Mouse (Mus musculus) kidney, embryonic 14.5 days (tissue): ENCODE results near the gene Gstcd. TPM values are rescaled to one million over a fixed set of nuclear protein-coding genes. Genes with fewer than 3 reads are reported as not detected.

ENCODE experiments used
- ATAC-seq: fragments of 200-750 bp; cut with Nextera tagmentation; 2 replicates; pipeline ENCODE4 v1.8.0; 2017; ENCODE audit warnings: moderate number of reproducible peaks, mild to moderate bottlenecking, moderate TSS enrichment, moderate library complexity; ENCODE audit not compliant: low FRiP score, low TSS enrichment
- H3K27ac ChIP-seq: fragments of 300-500 bp; sonication (generic); 2 replicates; pipeline ENCODE4 v1.5.1; 2014; ENCODE audit warnings: low read depth, mild to moderate bottlenecking, low read length, moderate library complexity, mixed read lengths
- H3K27me3 ChIP-seq: fragments of 300-500 bp; sonication (generic); 2 replicates; pipeline ENCODE4 v1.6.1; 2014; ENCODE audit warnings: mild to moderate bottlenecking, low read length; ENCODE audit not compliant: control insufficient read depth, insufficient read depth
- H3K36me3 ChIP-seq: fragments of 300-500 bp; sonication (generic); 2 replicates; pipeline ENCODE4 v1.6.1; 2014; ENCODE audit warnings: low read length, mixed read lengths; ENCODE audit not compliant: control insufficient read depth, insufficient read depth
- H3K4me1 ChIP-seq: fragments of 300-500 bp; sonication (generic); 2 replicates; pipeline ENCODE4 v1.6.1; 2014; ENCODE audit warnings: low read length, mixed read lengths; ENCODE audit not compliant: control insufficient read depth, insufficient read depth
- H3K4me2 ChIP-seq: fragments of 300-500 bp; sonication (generic); replicated peaks from 2 replicates; pipeline ENCODE4 v1.6.1; 2014; ENCODE audit warnings: low read depth, mild to moderate bottlenecking, low read length
- H3K4me3 ChIP-seq: fragments of 300-500 bp; sonication (generic); 2 replicates; pipeline ENCODE4 v1.5.1; 2014; ENCODE audit warnings: mild to moderate bottlenecking, low read length
- H3K9ac ChIP-seq: fragments of 300-500 bp; sonication (generic); 2 replicates; pipeline ENCODE4 v1.6.1; 2014; ENCODE audit warnings: low read depth, mild to moderate bottlenecking, low read length, moderate library complexity
- H3K9me3 ChIP-seq: fragments of 300-500 bp; sonication (generic); 2 replicates; pipeline ENCODE4 v1.6.1; 2016; ENCODE audit warnings: low read length; ENCODE audit not compliant: control insufficient read depth
- WGBS: fragments of 180-500 bp; shearing (Covaris S2); extraction: QIAGEN DNeasy Blood & Tissue Kit; methylation state at CpG from one replicate; pipeline ENCODE4 v1.1.7; 2014; 5-methylcytosine and 5-hydroxymethylcytosine counted together
- polyA plus RNA-seq: library from polyadenylated mRNA; unstranded; fragments of >200 nt; fragmentation: Nextera tagmentation; extraction: Ambion mirVana; gene quantifications from 2 replicates; pipeline ENCODE4 v1.2.1, GENCODE M21; 2014

Gene Gstcd
- polyA plus RNA-seq, 1 experiment from 2014 or later = 12.5 TPM

DNA sequence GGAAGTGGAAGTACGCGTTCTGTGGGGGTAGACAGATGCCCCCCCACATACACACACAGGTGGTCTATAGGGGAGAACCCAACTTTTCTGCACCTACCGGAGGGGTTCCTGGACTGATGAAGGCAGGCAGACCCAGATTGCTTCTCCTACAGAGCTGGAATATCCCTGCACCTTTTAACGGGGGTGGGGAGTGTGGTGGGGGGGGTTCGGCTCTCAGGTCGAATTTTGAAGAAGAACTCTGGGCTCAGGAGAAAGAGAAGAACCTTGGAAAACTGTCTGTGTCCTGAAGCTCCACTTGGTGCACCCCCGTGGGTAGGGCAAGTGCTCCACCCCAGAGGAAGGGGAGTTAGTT is 141.3 kb downstream of the Gstcd start:
- H3K9me3 ChIP-seq = no peaks in the 10 kb centered on the region
- H3K4me1 ChIP-seq = no peaks in the 10 kb centered on the region
- H3K9ac ChIP-seq = peak overlapping the region; percentile 74
- H3K27ac ChIP-seq = no peak overlapping the region
- WGBS = 8% methylated on average over 7 of the region's 7 CpGs
- H3K27me3 ChIP-seq = peaks cover 4% of the 10 kb centered on the region; the same call in 1 of the 2 replicates
- H3K4me3 ChIP-seq = peak overlapping the region; percentile 75
- H3K4me2 ChIP-seq = peak overlapping the region; percentile 98
- no peaks in the 10 kb centered on the region for H3K36me3 ChIP-seq
- 0 out of 2 replicates have a peak, but pooled peaks have one; percentile 8 for ATAC-seq

DNA sequence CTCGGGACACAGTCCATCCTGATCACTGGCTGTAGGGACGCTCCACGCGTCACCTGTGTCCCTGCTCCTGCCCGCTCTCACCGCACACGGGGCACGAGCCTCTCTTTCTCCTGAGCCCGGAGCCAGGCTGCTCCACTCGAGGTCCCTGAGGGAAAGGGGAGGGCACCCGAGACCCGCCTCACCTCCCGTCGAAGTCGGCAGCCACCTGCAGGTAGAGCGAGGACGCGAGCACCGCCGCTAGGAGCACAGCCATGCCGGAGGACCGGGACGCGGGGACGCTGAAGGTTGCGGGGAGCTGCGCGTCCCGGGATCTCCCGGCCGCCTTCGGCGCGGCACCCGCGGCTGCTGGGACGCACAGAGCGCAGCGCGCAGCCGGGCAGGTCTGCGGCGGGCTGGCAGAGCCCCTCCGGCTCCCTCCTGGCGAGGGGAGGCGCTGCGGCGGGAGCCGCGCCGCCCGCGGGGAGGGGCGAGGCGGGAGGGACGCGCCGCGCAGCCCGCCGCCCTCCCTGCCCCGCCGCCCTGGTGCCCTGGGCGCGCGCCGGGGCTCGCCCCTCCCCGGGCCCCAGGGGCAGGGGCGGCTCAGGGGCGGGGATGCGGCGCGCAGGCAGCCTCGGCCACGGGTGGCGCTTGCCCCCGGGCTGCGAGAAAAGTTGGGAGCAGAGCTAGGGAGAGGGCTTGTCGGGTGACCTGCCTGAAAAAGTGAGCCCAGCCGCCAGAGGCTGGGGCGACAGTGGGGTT is 141.9 kb downstream of the Gstcd start, which contains the start of gene Npnt:
Npnt (minus strand) TSS at position 501 of the 738 bp plus-strand sequence.
- Histone ChIP-seq H3K27ac (no peak within 1 kb of the TSS; the same call in 1 of the 2 replicates), H3K27me3 (peaks cover 4% of the 10 kb centered on the region; the same call in 1 of the 2 replicates), H3K4me2 (peak within 1 kb of the TSS; percentile 98), H3K4me3 (peak within 1 kb of the TSS; percentile 75), H3K4me1 (no peaks in the 10 kb centered on the region), H3K9ac (peak within 1 kb of the TSS; percentile 74), H3K36me3 (no peaks in the 10 kb centered on the region), H3K9me3 (no peaks in the 10 kb centered on the region)
- under 1% methylated on average over 50 of the region's 82 CpGs for WGBS
- peak; percentile 87 for ATAC-seq

DNA sequence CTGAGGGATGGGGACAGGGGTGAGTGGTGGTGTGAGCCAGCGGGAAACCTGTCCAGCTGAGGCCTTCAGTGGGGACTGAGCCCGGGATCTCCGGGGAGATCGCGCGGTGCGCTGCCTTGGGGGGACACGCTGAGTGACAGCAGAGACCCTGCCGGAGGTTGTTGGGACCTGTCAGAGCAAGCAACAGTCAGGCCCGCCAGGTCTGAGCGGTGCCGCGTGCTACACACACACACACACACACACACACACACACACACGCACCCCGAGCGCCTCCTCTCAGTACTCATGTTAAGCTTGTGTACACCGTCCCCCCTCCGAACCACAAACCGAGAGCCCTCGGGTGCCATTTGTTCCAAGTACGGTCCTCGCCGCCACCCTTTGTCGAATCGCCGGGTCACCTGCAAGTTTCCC is 142.4 kb downstream of the Gstcd start:
- ATAC-seq = peak; percentile 63
- Histone ChIP-seq H3K27ac (no peak overlapping the region), H3K36me3 (no peaks in the 10 kb centered on the region), H3K9me3 (no peaks in the 10 kb centered on the region), H3K4me3 (peak overlapping the region; percentile 75), H3K9ac (peak overlapping the region; percentile 74), H3K4me2 (peak overlapping the region; percentile 98), H3K27me3 (peaks cover 4% of the 10 kb centered on the region; the same call in 1 of the 2 replicates), H3K4me1 (0 out of 2 replicates have a peak, but pooled peaks cover under 1% of the 10 kb centered on the region)
- WGBS = 0% methylated on average over 25 of the region's 26 CpGs

DNA sequence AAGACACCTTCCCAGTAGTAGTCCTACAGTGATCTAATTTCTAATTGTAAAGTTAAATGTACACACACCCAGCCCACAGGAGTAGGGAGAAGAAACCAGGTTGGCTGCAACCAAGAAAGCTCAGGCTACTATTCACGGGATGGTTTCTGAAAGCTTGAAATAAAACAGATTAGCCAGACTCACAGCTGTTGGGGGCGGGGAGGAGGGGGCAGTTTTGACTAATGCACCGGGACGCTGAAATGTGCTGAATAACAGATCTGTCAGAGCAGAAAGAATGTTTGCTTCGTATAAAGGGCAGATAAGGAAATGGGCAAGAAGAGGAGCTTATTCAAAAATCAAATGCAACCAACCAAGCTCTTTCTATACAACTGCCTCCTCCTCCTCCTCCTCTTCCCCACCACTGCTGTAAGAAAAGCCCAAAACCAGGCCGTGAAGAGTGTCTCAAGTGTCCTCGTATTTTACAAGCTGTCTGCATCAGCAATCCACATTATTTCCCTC is 143.5 kb downstream of the Gstcd start:
- Histone ChIP-seq H3K36me3 (no peaks in the 10 kb centered on the region), H3K9me3 (no peaks in the 10 kb centered on the region), H3K4me1 (0 out of 2 replicates have a peak, but pooled peaks cover 6% of the 10 kb centered on the region), H3K27ac (no peak overlapping the region), H3K27me3 (peaks cover 4% of the 10 kb centered on the region; the same call in 1 of the 2 replicates), H3K4me3 (peak overlapping the region; percentile 75), H3K9ac (no peak overlapping the region), H3K4me2 (peak overlapping the region; percentile 98)
- no peak for ATAC-seq
- 19% methylated on average over 7 of the region's 7 CpGs for WGBS

DNA sequence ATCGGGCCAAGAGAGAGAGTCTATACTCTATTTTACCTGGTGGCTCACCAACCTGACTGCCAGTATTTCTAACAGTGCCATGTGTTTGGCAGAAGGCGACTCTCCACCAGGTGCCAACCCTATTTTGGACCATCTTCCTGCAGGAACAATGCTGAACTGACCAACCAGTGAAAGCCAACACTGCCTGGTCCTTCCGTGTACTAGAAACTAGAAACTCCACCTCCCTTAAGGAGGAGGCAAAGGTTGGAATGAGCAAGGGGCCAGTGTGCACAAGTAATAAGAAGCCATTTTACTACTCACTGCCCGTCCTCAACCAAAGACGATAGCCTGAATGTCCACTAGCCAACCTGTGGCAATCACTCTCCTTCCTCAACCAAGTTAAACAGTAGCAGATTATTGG is 145.7 kb downstream of the Gstcd start:
- H3K4me2 ChIP-seq = no peak overlapping the region
- no peak overlapping the region for H3K4me3 ChIP-seq
- H3K36me3 ChIP-seq = no peaks in the 10 kb centered on the region
- H3K27ac ChIP-seq = no peak overlapping the region
- peaks cover 4% of the 10 kb centered on the region; the same call in 1 of the 2 replicates for H3K27me3 ChIP-seq
- H3K4me1 ChIP-seq = 0 out of 2 replicates have a peak, but pooled peaks cover 6% of the 10 kb centered on the region
- H3K9ac ChIP-seq = no peak overlapping the region
- ATAC-seq = no peak
- 78% methylated on average over 5 of the region's 5 CpGs for WGBS
- no peaks in the 10 kb centered on the region for H3K9me3 ChIP-seq

DNA sequence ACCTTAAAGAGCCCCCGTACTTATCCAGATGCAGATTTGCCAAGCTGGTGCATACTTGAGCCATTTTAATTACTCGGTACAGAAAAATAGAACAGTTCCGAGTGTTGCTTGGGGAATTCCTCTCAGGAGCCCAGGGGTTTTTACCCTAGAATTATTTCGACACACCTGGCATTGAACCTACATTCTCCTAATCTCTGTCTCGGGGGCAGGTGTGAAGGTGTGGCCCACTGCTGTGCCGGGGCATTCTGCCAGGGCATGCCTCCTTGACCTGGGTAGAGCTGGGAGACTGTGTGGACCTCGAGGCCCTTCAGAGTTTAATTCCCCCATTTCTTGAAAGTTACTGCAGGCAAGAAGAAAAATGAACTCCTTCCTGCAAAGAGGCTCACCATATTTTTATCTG is 146.2 kb downstream of the Gstcd start:
- Histone ChIP-seq H3K4me2 (no peak overlapping the region), H3K9ac (no peak overlapping the region), H3K27ac (no peak overlapping the region), H3K36me3 (no peaks in the 10 kb centered on the region), H3K9me3 (no peaks in the 10 kb centered on the region), H3K27me3 (peaks cover 4% of the 10 kb centered on the region; the same call in 1 of the 2 replicates), H3K4me3 (no peak overlapping the region), H3K4me1 (0 out of 2 replicates have a peak, but pooled peaks cover 6% of the 10 kb centered on the region)
- ATAC-seq = no peak
- 79% methylated on average over 7 of the region's 7 CpGs for WGBS

DNA sequence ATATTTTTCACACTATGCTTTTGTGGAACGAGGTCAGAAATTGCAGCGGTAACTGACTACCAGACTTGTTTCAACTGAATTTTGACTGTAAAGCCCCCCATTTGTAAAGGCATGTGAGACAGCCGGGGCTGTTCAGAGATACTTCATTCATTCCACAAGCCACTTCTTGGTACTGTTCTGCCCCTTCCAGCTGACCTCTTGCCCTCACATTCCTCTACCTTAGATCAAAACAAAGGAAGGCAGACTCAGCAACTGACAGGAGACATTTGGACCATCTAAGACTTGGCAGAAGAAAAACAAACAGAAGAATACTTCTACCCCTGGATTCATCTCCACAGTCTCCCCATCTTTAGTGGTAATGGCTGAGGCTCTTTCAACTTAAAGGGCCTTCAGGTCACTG is 147.2 kb downstream of the Gstcd start:
- Histone ChIP-seq H3K4me3 (no peak overlapping the region), H3K4me1 (0 out of 2 replicates have a peak, but pooled peaks cover 6% of the 10 kb centered on the region), H3K27me3 (peaks cover 4% of the 10 kb centered on the region; the same call in 1 of the 2 replicates), H3K9ac (no peak overlapping the region), H3K9me3 (no peaks in the 10 kb centered on the region), H3K27ac (no peak overlapping the region), H3K4me2 (no peak overlapping the region), H3K36me3 (no peaks in the 10 kb centered on the region)
- ATAC-seq = no peak
- 55% methylated on average over 3 of the region's 3 CpGs for WGBS

DNA sequence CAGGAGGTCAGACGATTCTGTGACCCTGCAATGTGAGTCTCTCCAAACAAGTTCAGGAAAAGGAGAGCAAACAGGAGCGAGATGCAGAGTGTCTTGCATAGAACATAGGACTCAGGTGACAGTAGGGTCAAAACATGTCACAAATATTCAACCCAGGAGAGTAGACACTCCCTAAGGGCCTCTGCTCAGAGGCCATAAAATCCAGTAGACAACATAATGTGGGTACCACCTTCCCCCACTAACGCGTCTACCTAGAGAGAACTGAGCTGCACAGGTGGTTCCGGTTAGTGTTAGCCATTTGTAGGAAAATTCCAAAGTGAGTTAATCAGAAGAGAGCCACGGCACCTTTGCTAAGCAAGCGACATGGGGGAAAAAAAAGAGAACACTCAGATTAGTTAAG is 147.6 kb downstream of the Gstcd start:
- no peaks in the 10 kb centered on the region for H3K9me3 ChIP-seq
- H3K4me3 ChIP-seq = no peak overlapping the region
- peak; percentile 38; the same call in 1 of the 2 replicates for ATAC-seq
- no peak overlapping the region for H3K9ac ChIP-seq
- H3K4me1 ChIP-seq = 0 out of 2 replicates have a peak, but pooled peaks cover 6% of the 10 kb centered on the region
- no peak overlapping the region for H3K27ac ChIP-seq
- H3K36me3 ChIP-seq = no peaks in the 10 kb centered on the region
- H3K27me3 ChIP-seq = peaks cover 2% of the 10 kb centered on the region; the same call in 1 of the 2 replicates
- no peak overlapping the region for H3K4me2 ChIP-seq
- 27% methylated on average over 7 of the region's 7 CpGs for WGBS

DNA sequence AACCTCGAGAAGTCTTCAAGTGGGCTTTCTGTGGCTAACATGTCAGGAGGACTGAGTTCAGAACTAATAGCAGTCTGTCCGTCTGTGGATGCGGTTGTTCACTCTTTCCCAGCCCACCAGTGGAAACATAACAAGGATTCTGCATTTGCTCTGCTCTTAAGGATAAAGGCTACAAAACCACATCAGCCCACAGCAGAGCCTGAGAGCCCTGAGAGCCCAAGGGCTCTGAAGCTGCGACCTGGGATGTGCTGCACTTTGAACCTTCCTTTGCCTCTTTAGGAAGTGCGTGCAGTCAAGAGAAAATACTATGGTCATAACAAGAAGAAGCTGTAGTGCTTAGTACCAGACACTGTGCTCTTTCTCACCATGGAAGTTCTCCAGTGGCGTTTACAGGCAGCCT is 149.1 kb downstream of the Gstcd start:
- no peaks in the 10 kb centered on the region for H3K36me3 ChIP-seq
- no peaks in the 10 kb centered on the region for H3K27me3 ChIP-seq
- H3K9ac ChIP-seq = no peak overlapping the region
- no peak overlapping the region for H3K4me3 ChIP-seq
- no peaks in the 10 kb centered on the region for H3K9me3 ChIP-seq
- no peak for ATAC-seq
- no peak overlapping the region for H3K4me2 ChIP-seq
- 86% methylated on average over 6 of the region's 6 CpGs for WGBS
- H3K27ac ChIP-seq = no peak overlapping the region
- H3K4me1 ChIP-seq = 0 out of 2 replicates have a peak, but pooled peaks cover 6% of the 10 kb centered on the region
